Mouse (Mus musculus) brain, embryonic 14.5 days (tissue): Measurements from ENCODE around the gene Sult6b2.

Experiments
- CTCF ChIP-seq: fragments of 200-500 bp; IDR thresholded peaks from 2 replicates; pipeline ENCODE4 v1.5.1; 2012; ENCODE audit warnings: inconsistent platforms, mild to moderate bottlenecking, moderate library complexity, borderline replicate concordance; ENCODE audit not compliant: insufficient read depth, insufficient read length; ENCODE audit errors: extremely low read depth
- POLR2A ChIP-seq: fragments of 200-500 bp; IDR thresholded peaks from 2 replicates; pipeline ENCODE4 v1.6.1; 2012; ENCODE audit warnings: mild to moderate bottlenecking, inconsistent platforms, borderline replicate concordance; ENCODE audit not compliant: poor library complexity, insufficient read depth, insufficient read length, severe bottlenecking; ENCODE audit errors: extremely low read depth

DNA sequence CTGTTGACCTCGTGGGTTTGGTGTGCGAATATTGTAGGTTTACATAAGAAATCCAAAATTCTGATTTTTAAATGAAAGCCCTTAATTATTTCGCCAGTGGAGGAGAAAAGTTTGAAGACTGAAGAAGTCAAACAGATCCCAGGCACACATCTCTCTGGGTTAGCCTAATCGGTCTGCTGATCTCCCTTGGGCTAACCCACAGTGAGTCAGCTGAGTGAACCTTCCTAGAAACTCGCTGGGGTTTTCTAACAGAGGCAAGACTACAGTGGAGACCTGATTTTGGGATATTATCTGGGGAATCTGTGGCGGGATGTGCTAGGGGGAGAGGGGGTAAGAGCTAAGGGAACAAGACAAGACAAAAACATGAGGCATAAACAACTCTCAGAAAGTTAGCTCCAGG lies 5.9 kb upstream of the Sult6b2 start:
- no peak for TF ChIP-seq POLR2A
- no peak for TF ChIP-seq CTCF
